Mouse (Mus musculus) CD8-positive naive resting alpha-beta T cell, adult 57 days (primary cell): Measurements from ENCODE around the gene Tmem263. TPM values are rescaled to one million over a fixed set of nuclear protein-coding genes. Genes with fewer than 3 reads are reported as not detected.

Experiments used
- total RNA-seq: library from RNA; stranded (reverse); gene quantifications from one replicate; pipeline ENCODE4 v1.2.4, GENCODE M21; 2023

Gene Tmem263
- 7.7 TPM for total RNA-seq

GRCm38 (mm10) chr10:85102247-85103084 lies at the start of gene Tmem263, which contains the start of gene Fhl4:
TSS of gene Tmem263 (plus strand) at chr10:85102627.
TSS of gene Fhl4 (minus strand) at chr10:85102495.

GRCm38 (mm10) chr10:85127395-85128287 lies 25.2 kb downstream of the Tmem263 start, which contains the start of gene Mterf2:
TSS of gene Mterf2 (minus strand) at chr10:85128027.

Other genes with a start within 250 kb of the Tmem263 start
- 37.2 TPM for gene Ric8b, start 185.0 kb upstream of the Tmem263 start, total RNA-seq
- gene Fhl4, start 132 bp upstream of the Tmem263 start, total RNA-seq: not detected
- 9.6 TPM for gene Mterf2, start 25.4 kb downstream of the Tmem263 start, total RNA-seq
- 24.0 TPM for gene Cry1, start 82.4 kb downstream of the Tmem263 start, total RNA-seq